Mouse (Mus musculus) G1E (cell line): Measurements from ENCODE around the gene Msl1.

Experiments used
- CTCF ChIP-seq: IDR thresholded peaks from 2 replicates; pipeline ENCODE4 v1.5.1; 2012; ENCODE audit warnings: low read depth, low read length, inconsistent platforms, mixed read lengths
- GATA1 ChIP-seq: IDR thresholded peaks from 2 replicates; pipeline ENCODE4 v1.6.1; 2012; ENCODE audit warnings: borderline replicate concordance, low read length, inconsistent platforms, mixed read lengths
- GATA2 ChIP-seq: IDR thresholded peaks from 2 replicates; pipeline ENCODE4 v1.6.1; 2012; ENCODE audit warnings: low read depth, low read length, inconsistent platforms, borderline replicate concordance
- POLR2AphosphoS5 ChIP-seq: IDR thresholded peaks from 2 replicates; pipeline ENCODE4 v1.6.1; 2012; ENCODE audit warnings: low read depth, low read length, inconsistent platforms; ENCODE audit not compliant: insufficient replicate concordance
- TAL1 ChIP-seq: conservative IDR thresholded peaks from 2 replicates; pipeline ENCODE4 v1.6.1; 2012; ENCODE audit warnings: low read depth, low read length, inconsistent platforms, mixed read lengths

- TF ChIP-seq CTCF = no peak
- no peak for TF ChIP-seq GATA1
- no peak for TF ChIP-seq POLR2AphosphoS5
- no peak for TF ChIP-seq TAL1
- no peak for TF ChIP-seq GATA2
These were observed 21.6 kb upstream of the Msl1 start for GRCm38 (mm10) chr11:98773635-98774295.
